Mouse (Mus musculus) adrenal gland, adult 18-20 months (tissue): ENCODE data around the gene Emp3. TPM values are rescaled to one million over a fixed set of nuclear protein-coding genes. Genes with fewer than 3 reads are reported as not detected.
"Not testable (repeated sequence)": the region's sequence is repeated elsewhere in the genome, so short reads cannot be mapped to it uniquely, and the experiment has no call there.

Experiments
- DNase-seq, 2 experiments: peaks; one replicate each; pipeline ENCODE4 v3.0.0; 2021 to 2022; ENCODE audit warnings: low spot score in 2 of 2
- long read RNA-seq, 2 experiments: library from polyadenylated mRNA; stranded (forward); transcript quantifications; one replicate each; pipeline ENCODE4 v2.0.0; 2021
- total RNA-seq, 2 experiments: library from RNA; stranded (reverse); gene quantifications; 1 replicate in 1 of 2; 2 replicates in 1 of 2; pipeline ENCODE4 v1.2.3; 2021

The Emp3 gene
- 100 to 1,000 TPM; 299 to 421 TPM for total RNA-seq
- long read RNA-seq, experiment 1, transcript Emp3-201 (5 exons, 736 nt) = major isoform, 63 of 73 reads
- long read RNA-seq, experiment 1, partial matches to known transcripts = 4 of 73 reads
- long read RNA-seq, experiment 1, other reads (novel, unspliced or antisense) = 4 of 73 reads
- long read RNA-seq, experiment 2, transcript Emp3-204 (3 exons, 380 nt) = minor isoform, 6 of 279 reads
- long read RNA-seq, experiment 2, transcript Emp3-202 (5 exons, 784 nt) = minor isoform, 7 of 279 reads
- long read RNA-seq, experiment 2, transcript Emp3-201 (5 exons, 736 nt) = major isoform, 241 of 279 reads
- long read RNA-seq, experiment 2, partial matches to known transcripts = 17 of 279 reads
- long read RNA-seq, experiment 2, other reads (novel, unspliced or antisense) = 8 of 279 reads

GRCm38 (mm10) chr7:45921242-45921621 is at the start of gene Emp3:
Gene Emp3, minus strand, starts transcription at chr7:45921404.
- DNase-seq = peak; percentile 33 to 55

DNA sequence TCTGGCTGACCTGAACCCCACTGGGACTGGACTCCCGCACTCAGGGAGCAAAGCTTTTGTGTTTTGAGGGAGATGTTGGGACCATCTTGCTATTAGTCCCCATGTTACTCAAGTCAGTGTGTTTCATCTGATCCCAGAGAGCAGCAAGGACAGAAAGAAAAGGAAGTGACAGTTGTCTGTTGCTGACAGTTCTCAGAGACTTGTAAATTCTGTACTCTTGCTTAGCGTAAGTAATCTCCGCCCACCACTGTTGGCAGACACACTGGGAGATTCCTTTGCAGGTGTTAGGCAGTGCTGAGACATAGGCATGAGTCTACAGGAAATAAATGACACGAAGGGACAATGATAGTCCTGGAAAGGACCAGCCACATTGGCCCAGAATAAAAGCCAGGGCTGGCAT is 35.4 kb upstream of the Emp3 start:
- no peak for DNase-seq

GRCm38 (mm10) chr7:45949061-45949460 is 27.9 kb upstream of the Emp3 start:
- DNase-seq = no peak

DNA sequence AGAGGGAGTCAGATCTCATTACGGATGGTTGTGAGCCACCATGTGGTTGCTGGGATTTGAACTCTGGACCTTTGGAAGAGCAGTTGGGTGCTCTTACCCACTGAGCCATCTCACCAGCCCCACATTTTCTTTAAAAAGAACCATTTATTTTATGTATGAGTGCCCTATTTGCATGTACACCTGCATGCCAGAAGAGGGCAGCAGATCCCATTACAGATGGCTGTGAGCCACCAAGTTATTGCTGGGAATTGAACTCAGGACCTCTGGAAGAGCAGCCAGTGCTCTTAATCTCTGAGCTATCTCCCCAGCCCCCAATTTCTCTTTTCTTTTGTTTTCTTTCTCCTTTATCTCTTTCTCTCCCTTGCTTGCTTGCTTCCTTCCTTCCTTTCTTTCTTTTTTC is 22.1 kb upstream of the Emp3 start:
- not testable (repeated sequence) for DNase-seq

GRCm38 (mm10) chr7:45941986-45942385 is 20.8 kb upstream of the Emp3 start:
- peak; percentile 57 to 68 for DNase-seq

DNA sequence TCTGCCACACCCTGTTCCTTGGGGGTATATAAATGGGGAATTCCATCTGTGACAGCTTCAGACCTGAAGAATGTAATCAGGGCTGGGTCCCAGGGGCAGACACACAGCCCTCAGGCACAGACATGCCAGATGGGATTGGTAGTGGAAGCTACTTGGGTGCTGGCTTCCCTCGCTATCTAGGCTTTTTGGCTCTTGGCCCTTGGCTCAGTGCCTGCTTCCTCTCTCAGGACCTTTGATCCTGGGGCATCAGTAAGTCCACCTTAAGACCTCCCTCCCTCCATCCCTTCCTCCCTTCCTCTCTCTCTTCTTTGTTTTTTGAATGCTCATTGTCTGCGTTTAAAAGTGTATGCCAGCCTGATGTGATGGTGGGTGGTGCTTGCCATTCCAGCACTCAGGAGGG is 18.6 kb upstream of the Emp3 start:
- no peak for DNase-seq

DNA sequence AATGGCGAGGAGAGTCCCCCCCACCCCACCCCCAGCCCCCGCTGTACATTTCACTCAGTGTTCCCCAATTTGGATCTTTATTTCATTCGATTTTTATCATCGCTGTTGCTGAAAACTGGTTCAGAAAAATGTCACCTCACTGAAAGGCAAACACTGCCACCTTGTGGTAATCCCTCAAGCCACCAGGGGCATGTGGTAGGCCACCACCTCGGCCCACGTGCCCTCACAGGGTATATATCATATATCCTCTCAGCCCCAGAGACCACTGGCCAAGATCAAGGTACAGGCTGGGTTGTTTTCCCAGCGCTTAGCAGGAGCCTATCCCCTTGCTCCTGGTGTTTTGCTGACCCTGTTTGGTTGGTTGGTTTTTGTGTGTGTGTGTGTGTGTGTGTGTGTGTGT is 13.9 kb upstream of the Emp3 start:
- DNase-seq = peak; percentile 50 to 59

GRCm38 (mm10) chr7:45933766-45934165 is 12.6 kb upstream of the Emp3 start:
- not testable (repeated sequence) for DNase-seq

GRCm38 (mm10) chr7:45929688-45930087 is 8.5 kb upstream of the Emp3 start:
- DNase-seq = no peak

GRCm38 (mm10) chr7:45928626-45929295 is 7.6 kb upstream of the Emp3 start:
- no peak for DNase-seq

- peak; percentile 48 to 61 for DNase-seq
Observed at GRCm38 (mm10) chr7:45924429-45924816, 3.2 kb upstream of the Emp3 start.

- DNase-seq = peak; percentile 65 to 73
Observed at GRCm38 (mm10) chr7:45923762-45924428, 2.7 kb upstream of the Emp3 start, which contains the start of gene Ccdc114. Gene Ccdc114, plus strand, starts transcription at chr7:45924072.

DNA sequence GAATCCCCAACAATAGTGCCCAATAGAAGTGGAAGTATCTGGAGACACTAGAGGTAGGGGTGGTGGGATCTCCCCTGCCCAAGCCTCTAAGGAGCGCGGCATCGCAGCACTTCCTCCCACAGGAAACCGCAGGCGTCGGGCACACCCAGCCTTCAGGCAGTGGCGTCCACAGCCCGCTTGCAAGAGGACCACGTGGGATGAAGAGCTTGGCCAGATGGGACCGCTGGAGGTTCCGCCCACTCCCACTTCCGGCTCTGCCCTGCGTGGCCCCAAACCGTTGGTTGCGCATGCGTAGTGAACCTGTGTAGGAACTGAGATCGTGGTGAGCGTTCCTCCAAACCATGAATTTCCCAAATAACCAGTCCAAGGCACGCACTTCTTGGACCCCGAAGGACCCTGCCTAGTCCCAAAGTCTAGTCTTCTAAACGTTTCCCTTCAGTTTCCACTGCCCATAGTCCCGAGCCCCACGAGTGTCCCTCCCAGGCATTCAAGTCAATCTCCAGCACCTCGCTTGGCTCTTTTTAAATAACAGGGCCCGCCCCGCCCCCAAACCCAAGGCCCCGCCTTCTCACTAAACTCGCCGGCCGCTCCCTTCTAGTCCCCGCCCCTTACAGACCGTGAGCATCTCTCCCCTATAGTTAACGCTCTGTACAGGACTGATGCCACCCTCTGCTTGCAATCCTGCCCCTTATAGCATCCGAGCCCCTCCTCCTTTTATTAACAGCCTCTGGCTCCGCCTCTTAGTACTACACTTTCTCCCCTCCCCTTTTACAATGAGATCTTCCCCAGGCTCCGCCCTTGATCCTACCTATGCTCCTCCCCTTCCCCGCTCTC is 1.9 kb upstream of the Emp3 start:
- peak; percentile 88 for DNase-seq

- no peak for DNase-seq
Observed at GRCm38 (mm10) chr7:45921950-45922600, 871 bp upstream of the Emp3 start.

- peak; percentile 59 to 67 for DNase-seq
Observed at GRCm38 (mm10) chr7:45920583-45921241, 492 bp downstream of the Emp3 start.

DNA sequence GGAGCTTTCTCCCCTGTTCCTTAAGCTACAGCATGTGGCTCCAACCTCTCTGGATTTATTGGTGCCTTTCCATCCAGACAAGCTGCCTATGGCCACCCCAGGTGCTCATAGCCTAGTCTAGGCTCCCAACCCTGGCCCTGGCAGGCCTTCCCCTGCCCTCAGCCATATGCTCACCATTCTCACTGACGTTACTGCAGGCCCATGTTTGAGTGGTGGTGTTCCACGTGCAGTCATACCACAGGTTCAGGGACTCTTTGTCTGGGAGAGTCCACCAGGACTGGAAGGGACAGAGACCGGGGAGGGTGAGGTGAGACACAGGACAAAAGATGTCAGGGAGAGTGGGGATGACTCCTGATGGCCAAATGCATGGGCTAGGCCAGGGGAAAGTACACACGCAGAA is 1.4 kb downstream of the Emp3 start:
- DNase-seq = no peak

DNA sequence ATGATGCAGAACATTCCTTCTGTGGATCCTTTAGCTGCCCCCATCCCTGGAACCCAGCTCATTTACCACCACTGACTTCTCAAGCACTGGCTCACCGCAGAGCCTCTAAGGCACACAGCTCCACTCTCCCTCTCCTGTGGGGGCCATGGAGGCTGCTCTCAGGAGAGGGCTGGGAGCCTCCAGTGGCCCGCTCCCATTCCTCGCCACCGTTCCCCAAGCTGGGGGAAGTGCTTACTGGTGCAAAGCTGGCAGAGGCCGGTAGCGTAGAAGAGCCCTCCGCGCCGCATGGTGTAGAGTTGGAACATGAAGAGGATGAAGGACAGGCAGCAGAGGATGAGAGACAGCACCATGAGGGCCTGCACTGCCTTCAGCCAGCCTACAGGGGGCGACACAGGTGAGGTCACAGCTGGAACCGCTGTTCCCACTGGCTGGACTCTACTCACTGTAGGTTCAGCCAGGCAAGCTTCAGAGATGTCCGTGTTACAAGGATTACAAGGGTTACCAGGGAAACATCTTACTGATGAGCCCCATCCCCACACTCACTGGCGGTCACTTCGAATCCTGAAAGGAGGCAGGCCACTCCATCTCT is 2.0 kb downstream of the Emp3 start:
- peak in 1 of 2 experiments; percentile 49 for DNase-seq

DNA sequence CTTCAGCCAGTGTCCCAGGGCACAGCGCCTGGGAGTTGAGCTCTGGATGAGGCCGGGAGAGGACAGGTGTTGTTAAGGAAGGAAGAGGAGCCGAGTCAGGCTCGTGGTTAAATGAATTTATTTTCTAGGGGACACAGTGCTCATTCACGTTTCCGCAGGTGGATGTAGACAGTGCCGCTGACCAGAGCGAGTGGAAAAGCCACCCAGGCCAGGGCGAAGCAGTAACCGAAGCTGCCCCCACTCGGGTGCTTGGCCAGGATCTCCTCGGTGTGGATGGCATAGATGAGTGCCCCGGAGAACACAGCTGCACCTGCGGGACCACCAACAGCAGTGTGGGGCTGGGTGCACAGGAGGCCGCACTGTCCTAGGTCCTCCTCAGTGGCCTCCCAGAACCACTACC is 3.3 kb downstream of the Emp3 start:
- DNase-seq = no peak

DNA sequence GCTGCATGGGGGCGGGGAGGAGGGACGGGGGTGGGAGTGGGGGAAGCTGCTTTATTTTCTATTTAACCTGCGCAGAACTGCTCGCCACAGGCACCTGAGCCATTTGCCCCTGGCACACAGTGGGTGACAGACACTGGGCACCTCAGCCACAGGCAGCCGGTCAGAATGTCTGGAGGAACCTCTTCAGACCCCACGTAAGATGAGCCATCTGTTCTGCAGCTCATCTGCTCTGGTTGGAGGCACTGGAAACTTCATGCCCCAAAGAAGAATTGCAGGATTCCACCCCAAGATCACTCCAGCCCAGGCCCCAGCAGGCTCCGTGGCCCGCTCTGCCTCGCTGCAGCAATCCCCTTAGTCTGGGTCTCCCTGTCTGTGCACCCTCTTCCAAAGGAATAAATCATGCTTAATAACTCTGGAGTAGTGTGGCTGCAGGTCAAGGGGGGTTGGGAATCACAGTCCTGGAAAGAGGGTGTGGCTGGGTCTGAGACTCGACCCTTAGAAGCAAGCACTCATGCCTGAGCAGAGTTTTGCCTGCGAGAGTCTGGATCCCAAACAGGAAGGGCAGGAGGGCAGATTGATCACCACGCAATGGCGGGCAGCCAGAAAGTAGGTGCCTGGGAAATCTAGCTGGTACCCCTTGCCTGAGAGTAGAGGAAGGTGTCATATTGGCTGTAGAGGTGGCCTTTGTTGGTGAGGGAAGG is 4.0 kb downstream of the Emp3 start:
- no peak for DNase-seq
